Comparison of ENCODE assay signal across 8 mouse cellular contexts in the genomic region with DNA sequence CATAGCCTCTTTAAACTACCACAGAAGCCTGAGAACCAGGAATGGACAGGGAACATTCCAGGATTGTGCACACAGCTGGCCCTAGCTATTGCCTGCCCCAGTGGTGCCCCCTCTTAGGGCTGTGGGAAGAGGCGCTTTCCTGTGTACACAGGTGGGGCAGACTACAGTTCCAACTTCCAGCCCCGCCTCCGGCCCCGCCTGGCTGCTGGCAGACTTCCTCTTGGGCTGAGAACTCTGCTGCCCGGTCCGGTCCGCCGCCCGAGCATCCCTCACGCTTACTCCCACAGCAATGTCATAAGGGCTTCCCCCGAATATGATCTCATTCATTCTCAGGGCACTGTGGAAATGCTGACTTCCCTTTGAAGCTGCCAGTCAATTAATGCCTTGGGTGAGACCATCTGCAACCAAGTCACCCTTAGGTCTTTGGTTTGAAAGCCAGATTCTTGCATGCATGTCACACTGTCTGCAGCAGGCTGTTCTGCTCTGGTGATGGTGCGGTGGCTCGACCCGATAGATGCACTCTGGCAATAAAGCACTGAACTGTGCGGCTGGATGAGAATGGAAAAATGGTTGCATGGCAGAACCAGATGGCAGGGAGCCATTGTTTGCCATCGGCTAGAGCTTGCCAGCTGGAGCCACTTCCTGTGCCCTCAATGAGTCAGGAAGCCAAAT. TPM values are rescaled to one million over a fixed set of nuclear protein-coding genes. Genes with fewer than 3 reads are reported as not detected.
DNase-seq lines count a peak whose midpoint lies in the region; ATAC-seq lines count a peak whose summit lies in the region.

No protein-coding gene starts in this region.

- peaks cover 15% of the 10 kb centered on the region for H3K4me1 ChIP-seq in embryonic facial prominence, embryonic 13.5 days
- H3K4me1 ChIP-seq in limb, embryonic 11.5 days (ENCODE audit: control insufficient read depth, insufficient read depth, low read length) = peaks cover 7% of the 10 kb centered on the region; the same call in 1 of the 2 replicates
- H3K4me1 ChIP-seq in midbrain, embryonic 10.5 days = peaks cover 15% of the 10 kb centered on the region
- H3K4me1 ChIP-seq in stomach, embryonic 16.5 days (ENCODE audit: control insufficient read depth, insufficient read depth, low read length) = peaks cover 30% of the 10 kb centered on the region

- no peaks in the 10 kb centered on the region for H3K36me3 ChIP-seq in embryonic facial prominence, embryonic 13.5 days
- no peaks in the 10 kb centered on the region for H3K36me3 ChIP-seq in limb, embryonic 11.5 days (ENCODE audit: control insufficient read depth, insufficient read depth, low read length)
- H3K36me3 ChIP-seq in midbrain, embryonic 10.5 days = no peaks in the 10 kb centered on the region
- H3K36me3 ChIP-seq in stomach, embryonic 16.5 days (ENCODE audit: control insufficient read depth, insufficient read depth, low read length) = no peaks in the 10 kb centered on the region

- peak overlapping the region; percentile 31 for H3K4me2 ChIP-seq in embryonic facial prominence, embryonic 13.5 days
- peak overlapping the region; percentile 13; the same call in 1 of the 2 replicates for H3K4me2 ChIP-seq in limb, embryonic 11.5 days (ENCODE audit: low read depth, severe bottlenecking)
- H3K4me2 ChIP-seq in stomach, embryonic 16.5 days (ENCODE audit: low read depth, low read length) = peak overlapping the region; percentile 41

- DNase-seq in 416B (ENCODE audit: low read depth) = peak; percentile 96
- peak; percentile 72 for DNase-seq in heart, postnatal 4 days
- peak; percentile 38 for DNase-seq in limb, embryonic 11.5 days (ENCODE audit: low spot score)
- no peak for DNase-seq in midbrain, embryonic 10.5 days (ENCODE audit: low spot score)
- DNase-seq in frontal cortex, postnatal 14 days (ENCODE audit: low spot score in 2 of 2) = no peak

- no peak overlapping the region for H3K9ac ChIP-seq in embryonic facial prominence, embryonic 13.5 days
- no peak overlapping the region for H3K9ac ChIP-seq in limb, embryonic 11.5 days (ENCODE audit: low read length)
- H3K9ac ChIP-seq in stomach, embryonic 16.5 days (ENCODE audit: low read length) = peak overlapping the region; percentile 46; the same call in 1 of the 2 replicates

- peak; percentile 77 for ATAC-seq in activated CD4-positive, CD25-positive, alpha-beta regulatory T cell, adult 4 months
- ATAC-seq in embryonic facial prominence, embryonic 13.5 days (ENCODE audit: insufficient number of reproducible peaks, insufficient read depth, low FRiP score, low TSS enrichment, low read depth) = peak; percentile 70; the same call in 1 of the 2 replicates
- ATAC-seq in limb, embryonic 11.5 days (ENCODE audit: insufficient number of reproducible peaks, low FRiP score, low TSS enrichment, low read depth) = peak; percentile 46; the same call in 1 of the 2 replicates
- ATAC-seq in stomach, embryonic 16.5 days (ENCODE audit: insufficient read depth, low FRiP score) = peak; percentile 92

- no peaks in the 10 kb centered on the region for H3K27me3 ChIP-seq in embryonic facial prominence, embryonic 13.5 days
- no peaks in the 10 kb centered on the region for H3K27me3 ChIP-seq in limb, embryonic 11.5 days (ENCODE audit: control insufficient read depth, insufficient read depth, low read length)
- H3K27me3 ChIP-seq in midbrain, embryonic 10.5 days (ENCODE audit: low read depth, poor library complexity, severe bottlenecking) = no peaks in the 10 kb centered on the region
- H3K27me3 ChIP-seq in stomach, embryonic 16.5 days (ENCODE audit: control insufficient read depth, insufficient read depth, low read length) = no peaks in the 10 kb centered on the region

- 45% methylated on average over 16 of the region's 16 CpGs for WGBS in embryonic facial prominence, embryonic 13.5 days
- WGBS in limb, embryonic 11.5 days = 55% methylated on average over 16 of the region's 16 CpGs
- WGBS in midbrain, embryonic 10.5 days = 61% methylated on average over 16 of the region's 16 CpGs
- 28% methylated on average over 16 of the region's 16 CpGs for WGBS in stomach, embryonic 16.5 days

- peak overlapping the region; percentile 60 for H3K27ac ChIP-seq in embryonic facial prominence, embryonic 13.5 days
- H3K27ac ChIP-seq in limb, embryonic 11.5 days (replicated peaks; ENCODE audit: low read depth, low read length) = peak overlapping the region; percentile 18; the same call in 1 of the 2 replicates
- peak overlapping the region; percentile 42; the same call in 1 of the 2 replicates for H3K27ac ChIP-seq in midbrain, embryonic 10.5 days (replicated peaks)
- peak overlapping the region; percentile 92 for H3K27ac ChIP-seq in stomach, embryonic 16.5 days (ENCODE audit: low read length)

- no peaks in the 10 kb centered on the region for H3K9me3 ChIP-seq in embryonic facial prominence, embryonic 13.5 days
- no peaks in the 10 kb centered on the region for H3K9me3 ChIP-seq in limb, embryonic 11.5 days (ENCODE audit: control insufficient read depth, low read length)
- no peaks in the 10 kb centered on the region for H3K9me3 ChIP-seq in midbrain, embryonic 10.5 days (replicated peaks)
- no peaks in the 10 kb centered on the region for H3K9me3 ChIP-seq in stomach, embryonic 16.5 days (replicated peaks; ENCODE audit: control insufficient read depth, low read length)

- H3K4me3 ChIP-seq in embryonic facial prominence, embryonic 13.5 days = no peak overlapping the region
- H3K4me3 ChIP-seq in limb, embryonic 11.5 days (ENCODE audit: low read depth, low read length) = no peak overlapping the region
- no peak overlapping the region for H3K4me3 ChIP-seq in midbrain, embryonic 10.5 days
- no peak overlapping the region; the same call in 1 of the 2 replicates for H3K4me3 ChIP-seq in stomach, embryonic 16.5 days (replicated peaks; ENCODE audit: low read length)

RNA-seq across cellular contexts. Expression of gene Pbp2, which starts 13.2 kb away (rescaled TPM):
- polyA plus RNA-seq in activated CD4-positive, CD25-positive, alpha-beta regulatory T cell, adult 4 months (2017; shearing (Covaris generic)) = not detected
- not detected in 2 replicates for polyA plus RNA-seq in embryonic facial prominence, embryonic 13.5 days (2015; fragmentation: Nextera tagmentation; extraction: Ambion mirVana)
- not detected for total RNA-seq in heart, postnatal 4 days (2021)
- polyA plus RNA-seq in limb, embryonic 11.5 days (2014; fragmentation: Nextera tagmentation; extraction: Ambion mirVana) = 0.23 TPM in 1 of 2 replicates, not detected in the other
- polyA plus RNA-seq in midbrain, embryonic 10.5 days (2016; fragmentation: Nextera tagmentation; extraction: Ambion mirVana) = not detected in 2 replicates
- 12.4 and 28.5 TPM in 2 replicates for polyA plus RNA-seq in stomach, embryonic 16.5 days (2015; fragmentation: Nextera tagmentation; extraction: Ambion mirVana)

RNA-seq across cellular contexts. Expression of gene Emp1, which starts 38.9 kb away (rescaled TPM):
- 10 to 100 TPM in 1 of 2 experiments, 1 to 10 TPM in 1; 7.5 to 10.5 TPM for polyA plus RNA-seq in activated CD4-positive, CD25-positive, alpha-beta regulatory T cell, adult 4 months (2017; shearing (Covaris generic))
- polyA plus RNA-seq in embryonic facial prominence, embryonic 13.5 days (2015; fragmentation: Nextera tagmentation; extraction: Ambion mirVana) = 71.9 and 84.0 TPM in 2 replicates
- total RNA-seq in heart, postnatal 4 days (2021) = 100 to 1,000 TPM; 233 to 234 TPM
- polyA plus RNA-seq in limb, embryonic 11.5 days (2014; fragmentation: Nextera tagmentation; extraction: Ambion mirVana) = 6.8 and 7.8 TPM in 2 replicates
- polyA plus RNA-seq in midbrain, embryonic 10.5 days (2016; fragmentation: Nextera tagmentation; extraction: Ambion mirVana) = 8.5 and 11.3 TPM in 2 replicates
- polyA plus RNA-seq in stomach, embryonic 16.5 days (2015; fragmentation: Nextera tagmentation; extraction: Ambion mirVana) = 221 and 304 TPM in 2 replicates

Comparison
In these comparisons a context has a peak if more than half of its experiments do, and no peak if none do; other contexts are left out.
1. DNase-seq: peak in 416B (single experiment), heart, postnatal 4 days (single experiment) and limb, embryonic 11.5 days (single experiment); none in midbrain, embryonic 10.5 days (single experiment) and frontal cortex, postnatal 14 days (0 of 2).
2. H3K27ac ChIP-seq: peak in every context shown above with its lines; median percentile 92 in stomach, embryonic 16.5 days; 60 in embryonic facial prominence, embryonic 13.5 days; 42 in midbrain, embryonic 10.5 days; 18 in limb, embryonic 11.5 days.
3. RNA of gene Pbp2, which starts 13.2 kb away (polyA plus RNA-seq): 12.4 to 28.5 TPM in stomach, embryonic 16.5 days; 0.23 TPM in limb, embryonic 11.5 days, not detected in midbrain, embryonic 10.5 days, not detected in activated CD4-positive, CD25-positive, alpha-beta regulatory T cell, adult 4 months and not detected in embryonic facial prominence, embryonic 13.5 days; every median in the first group is over 10 times any median in the second.
4. Peak in every context shown above with its lines, with median percentiles within 50 percentile points of each other: ATAC-seq and H3K4me2 ChIP-seq.